Comparison of ENCODE assay signal across 26 mouse cellular contexts in genomic region chr12:25318072-25318671, GRCm38 (mm10).
DNase-seq lines count a peak whose midpoint lies in the region; ATAC-seq and TF ChIP-seq lines count a peak whose summit lies in the region.
"Had no signal": no experiment of that assay in that cellular context is flagged by ENCODE, and none has a peak within 500 bp of the region (broad histone marks: within the 10 kb centered on the region; RNA-seq: fewer than 3 reads in every experiment).

No protein-coding gene starts in this region.

- H3K27me3 ChIP-seq in heart, embryonic 12.5 days (replicated peaks) = no peaks in the 10 kb centered on the region
- H3K27me3 ChIP-seq in kidney, adult 2 months (replicated peaks; ENCODE audit: control insufficient read depth, insufficient read depth, low read length) = no peaks in the 10 kb centered on the region
- H3K27me3 ChIP-seq: embryonic facial prominence, embryonic 13.5 days; forebrain, embryonic 12.5 days; liver, embryonic 13.5 days; neural tube, embryonic 15.5 days had no signal

- TF ChIP-seq CTCF in kidney, adult 2 months (conservative IDR thresholded peaks at IDR 0.05; ENCODE audit: insufficient read depth, insufficient read length, low read depth, low read length) = no peak

- H3K27ac ChIP-seq in heart, embryonic 12.5 days (ENCODE audit: poor library complexity, severe bottlenecking) = peak overlapping the region; percentile 62
- H3K27ac ChIP-seq in kidney, adult 2 months (ENCODE audit: insufficient read depth, low read depth, low read length) = no peak overlapping the region
- H3K27ac ChIP-seq: embryonic facial prominence, embryonic 13.5 days; forebrain, embryonic 12.5 days; hindbrain, postnatal 0 days; left cerebral cortex, adult 2 months; liver, embryonic 13.5 days; neural tube, embryonic 15.5 days; stomach, postnatal 0 days had no signal

- no peak overlapping the region for H3K9ac ChIP-seq in heart, embryonic 12.5 days
- H3K9ac ChIP-seq: embryonic facial prominence, embryonic 13.5 days; forebrain, embryonic 12.5 days; liver, embryonic 13.5 days; neural tube, embryonic 15.5 days had no signal

- no peaks in the 10 kb centered on the region for H3K9me3 ChIP-seq in heart, embryonic 12.5 days (replicated peaks)
- H3K9me3 ChIP-seq: embryonic facial prominence, embryonic 13.5 days; forebrain, embryonic 12.5 days; liver, embryonic 13.5 days; neural tube, embryonic 15.5 days had no signal

- no peak for TF ChIP-seq POLR2A in kidney, adult 2 months (IDR thresholded peaks at IDR 0.05; ENCODE audit: low read depth, low read length)

- peaks cover 13% of the 10 kb centered on the region for H3K4me1 ChIP-seq in heart, embryonic 12.5 days (replicated peaks)
- no peaks in the 10 kb centered on the region for H3K4me1 ChIP-seq in kidney, adult 2 months (ENCODE audit: control insufficient read depth, insufficient read depth, low read length)
- H3K4me1 ChIP-seq: forebrain, embryonic 12.5 days; liver, embryonic 13.5 days; neural tube, embryonic 15.5 days had no signal

- H3K4me2 ChIP-seq in heart, embryonic 12.5 days = no peak overlapping the region
- H3K4me2 ChIP-seq: embryonic facial prominence, embryonic 13.5 days; forebrain, embryonic 12.5 days; liver, embryonic 13.5 days; midbrain, embryonic 11.5 days; neural tube, embryonic 15.5 days had no signal

- DNase-seq in heart, adult 9 months (ENCODE audit: low spot score in 2 of 2) = no peak
- peak; percentile 33 for DNase-seq in kidney, adult 2 months
- no peak for DNase-seq in kidney, adult 18-20 months
- peak; percentile 52 for DNase-seq in testis, postnatal 14 days (ENCODE audit: low spot score)
- DNase-seq in testis, postnatal 10 days (ENCODE audit: low spot score) = no peak
- peak; percentile 50 for DNase-seq in heart, postnatal 4 days
- DNase-seq in retina, postnatal 1 day = no peak
- DNase-seq: cerebellum, adult 2 months; cerebellum, postnatal 25 days; embryo, embryonic 11 days; gastrocnemius, postnatal 25 days; layer of hippocampus, adult 9-11 months; liver, embryonic 13.5 days; lung, adult 2 months; lung, postnatal 14 days; right cerebral cortex, postnatal 14 days had no signal

- WGBS in heart, embryonic 12.5 days = 56% methylated on average over 4 of the region's 4 CpGs
- WGBS in kidney, adult 2 months = 71% methylated on average over 4 of the region's 4 CpGs

- H3K36me3 ChIP-seq in heart, embryonic 12.5 days = no peaks in the 10 kb centered on the region
- no peaks in the 10 kb centered on the region for H3K36me3 ChIP-seq in kidney, adult 2 months (ENCODE audit: control insufficient read depth, insufficient read depth, low read length)
- H3K36me3 ChIP-seq: embryonic facial prominence, embryonic 13.5 days; forebrain, embryonic 12.5 days; liver, embryonic 13.5 days; neural tube, embryonic 15.5 days had no signal

- ATAC-seq in heart, embryonic 12.5 days (ENCODE audit: insufficient number of reproducible peaks, low FRiP score) = no peak
- ATAC-seq: hindbrain, postnatal 0 days; intestine, embryonic 16.5 days had no signal

- H3K4me3 ChIP-seq in heart, embryonic 12.5 days = no peak overlapping the region
- H3K4me3 ChIP-seq in kidney, adult 2 months (ENCODE audit: insufficient read depth, low read depth, low read length) = no peak overlapping the region
- H3K4me3 ChIP-seq: embryonic facial prominence, embryonic 13.5 days; erythroblast, embryonic 14.5 days; forebrain, embryonic 12.5 days; left cerebral cortex, adult 2 months; liver, embryonic 13.5 days; neural tube, embryonic 15.5 days had no signal

Comparison
In these comparisons a context has a peak if more than half of its experiments do, and no peak if none do; other contexts are left out.
1. DNase-seq: peak in kidney, adult 2 months (single experiment), testis, postnatal 14 days (single experiment) and heart, postnatal 4 days (single experiment); none in heart, adult 9 months (0 of 2), kidney, adult 18-20 months (single experiment), testis, postnatal 10 days (single experiment) and retina, postnatal 1 day (single experiment).